In genomic region chr7:103865716-103866115, GRCm38 (mm10) we compare ENCODE assay signal across 18 mouse cellular contexts. TPM values are rescaled to one million over a fixed set of nuclear protein-coding genes. Genes with fewer than 3 reads are reported as not detected.
DNase-seq lines count a peak whose midpoint lies in the region; ATAC-seq and TF ChIP-seq lines count a peak whose summit lies in the region.
"Had no signal": no experiment of that assay in that cellular context is flagged by ENCODE, and none has a peak within 500 bp of the region (broad histone marks: within the 10 kb centered on the region; RNA-seq: fewer than 3 reads in every experiment).

No protein-coding gene starts in this region.

- no peak overlapping the region for H3K4me3 ChIP-seq in lung, embryonic 14.5 days (ENCODE audit: low read depth, low read length)
- peak overlapping the region; percentile 33 for H3K4me3 ChIP-seq in liver, embryonic 12.5 days
- H3K4me3 ChIP-seq in stomach, embryonic 15.5 days (replicated peaks): no peak overlapping the region
- no peak overlapping the region for H3K4me3 ChIP-seq in kidney, adult 2 months (ENCODE audit: insufficient read depth, low read depth, low read length)
- H3K4me3 ChIP-seq: limb, embryonic 12.5 days; midbrain, embryonic 15.5 days had no signal

- DNase-seq in lung, embryonic 14.5 days: no peak
- no peak for DNase-seq in lung, postnatal 36 days
- no peak for DNase-seq in cerebellum, postnatal 10 days
- no peak for DNase-seq in kidney, adult 2 months
- DNase-seq: cerebellum, adult 18-20 months; heart, postnatal 14 days; lung, postnatal 14 days; spleen, adult 18-20 months; thymus, adult 2 months had no signal

- no peak for TF ChIP-seq CTCF in lung, embryonic 14.5 days (IDR thresholded peaks at IDR 0.05; ENCODE audit: low read depth)
- TF ChIP-seq CTCF in kidney, adult 2 months (conservative IDR thresholded peaks at IDR 0.05; ENCODE audit: insufficient read depth, insufficient read length, low read depth, low read length): no peak

- no peak overlapping the region; the same call in 1 of the 2 replicates for H3K27ac ChIP-seq in lung, embryonic 14.5 days (ENCODE audit: low read depth)
- H3K27ac ChIP-seq in liver, embryonic 12.5 days: peak overlapping the region; percentile 98
- H3K27ac ChIP-seq in stomach, embryonic 15.5 days: no peak overlapping the region
- no peak overlapping the region for H3K27ac ChIP-seq in kidney, adult 2 months (ENCODE audit: insufficient read depth, low read depth, low read length)
- H3K27ac ChIP-seq: limb, embryonic 12.5 days; midbrain, embryonic 15.5 days had no signal

- no peak overlapping the region for H3K9ac ChIP-seq in lung, embryonic 14.5 days
- peak overlapping the region; percentile 74 for H3K9ac ChIP-seq in liver, embryonic 12.5 days
- H3K9ac ChIP-seq in stomach, embryonic 15.5 days: no peak overlapping the region
- H3K9ac ChIP-seq: limb, embryonic 12.5 days; midbrain, embryonic 15.5 days had no signal

- TF ChIP-seq POLR2A in kidney, adult 2 months (IDR thresholded peaks at IDR 0.05; ENCODE audit: low read depth, low read length): no peak

- no peaks in the 10 kb centered on the region for H3K36me3 ChIP-seq in lung, embryonic 14.5 days (ENCODE audit: insufficient read depth)
- H3K36me3 ChIP-seq in liver, embryonic 12.5 days: no peaks in the 10 kb centered on the region
- no peaks in the 10 kb centered on the region for H3K36me3 ChIP-seq in stomach, embryonic 15.5 days
- no peaks in the 10 kb centered on the region for H3K36me3 ChIP-seq in kidney, adult 2 months (ENCODE audit: control insufficient read depth, insufficient read depth, low read length)
- H3K36me3 ChIP-seq: limb, embryonic 12.5 days; midbrain, embryonic 15.5 days had no signal

- H3K4me1 ChIP-seq in lung, embryonic 14.5 days (ENCODE audit: insufficient read depth): no peaks in the 10 kb centered on the region
- H3K4me1 ChIP-seq in liver, embryonic 12.5 days: peaks cover 81% of the 10 kb centered on the region
- H3K4me1 ChIP-seq in stomach, embryonic 15.5 days: no peaks in the 10 kb centered on the region
- no peaks in the 10 kb centered on the region for H3K4me1 ChIP-seq in kidney, adult 2 months (ENCODE audit: control insufficient read depth, insufficient read depth, low read length)
- H3K4me1 ChIP-seq: limb, embryonic 12.5 days; midbrain, embryonic 15.5 days had no signal

- H3K4me2 ChIP-seq in lung, embryonic 14.5 days: no peak overlapping the region
- H3K4me2 ChIP-seq in liver, embryonic 12.5 days: peak overlapping the region; percentile 54
- H3K4me2 ChIP-seq in stomach, embryonic 15.5 days: no peak overlapping the region
- H3K4me2 ChIP-seq: limb, embryonic 12.5 days; midbrain, embryonic 15.5 days had no signal

- peak; percentile 47; the same call in 1 of the 2 replicates for ATAC-seq in lung, embryonic 14.5 days (ENCODE audit: insufficient read depth)
- ATAC-seq in common myeloid progenitor, adult 5-6 weeks (replicated peaks; ENCODE audit: low read depth, poor library complexity, severe bottlenecking): peak; percentile 20; the same call in 1 of the 2 replicates
- peak; percentile 93 for ATAC-seq in liver, embryonic 12.5 days
- ATAC-seq in stomach, embryonic 15.5 days (ENCODE audit: insufficient read depth, low FRiP score, low read depth): peak; percentile 94
- ATAC-seq: midbrain, embryonic 15.5 days; Patski had no signal

- no peaks in the 10 kb centered on the region for H3K9me3 ChIP-seq in lung, embryonic 14.5 days (ENCODE audit: low read depth, low read length)
- H3K9me3 ChIP-seq in liver, embryonic 12.5 days (replicated peaks): no peaks in the 10 kb centered on the region
- H3K9me3 ChIP-seq in stomach, embryonic 15.5 days: no peaks in the 10 kb centered on the region
- H3K9me3 ChIP-seq: limb, embryonic 12.5 days; midbrain, embryonic 15.5 days had no signal

- no peaks in the 10 kb centered on the region for H3K27me3 ChIP-seq in lung, embryonic 14.5 days (ENCODE audit: insufficient read depth, low read length)
- H3K27me3 ChIP-seq in liver, embryonic 12.5 days (replicated peaks): no peaks in the 10 kb centered on the region
- no peaks in the 10 kb centered on the region for H3K27me3 ChIP-seq in stomach, embryonic 15.5 days (replicated peaks)
- H3K27me3 ChIP-seq in kidney, adult 2 months (replicated peaks; ENCODE audit: control insufficient read depth, insufficient read depth, low read length): no peaks in the 10 kb centered on the region
- H3K27me3 ChIP-seq: limb, embryonic 12.5 days; midbrain, embryonic 15.5 days; Patski had no signal

RNA-seq across cellular contexts. Expression of gene Hbb-y, which starts 12.7 kb away (rescaled TPM):
- 1,485 and 1,968 TPM in 2 replicates for polyA plus RNA-seq in lung, embryonic 14.5 days (2014; fragmentation: Nextera tagmentation; extraction: Ambion mirVana)
- total RNA-seq in common myeloid progenitor, adult 5-6 weeks (2017): 2.9 TPM in 1 of 2 replicates, not detected in the other
- polyA plus RNA-seq in liver, embryonic 12.5 days (2016; fragmentation: Nextera tagmentation; extraction: Ambion mirVana): 9,927 and 10,875 TPM in 2 replicates
- polyA plus RNA-seq in stomach, embryonic 15.5 days (2015; fragmentation: Nextera tagmentation; extraction: Ambion mirVana): 247 and 357 TPM in 2 replicates
- polyA plus RNA-seq in kidney, adult 2 months (2012; rRNA removed): not detected in 2 replicates
- total RNA-seq: gastrocnemius, postnatal 4 days; heart, postnatal 14 days had no signal
- polyA plus RNA-seq: Patski had no signal

RNA-seq across cellular contexts. Expression of gene Olfr66, which starts 20.3 kb away (rescaled TPM):
- polyA plus RNA-seq in lung, embryonic 14.5 days (2014; fragmentation: Nextera tagmentation; extraction: Ambion mirVana): not detected in 2 replicates
- not detected in 2 replicates for total RNA-seq in common myeloid progenitor, adult 5-6 weeks (2017)
- not detected in 2 replicates for polyA plus RNA-seq in liver, embryonic 12.5 days (2016; fragmentation: Nextera tagmentation; extraction: Ambion mirVana)
- polyA plus RNA-seq in stomach, embryonic 15.5 days (2015; fragmentation: Nextera tagmentation; extraction: Ambion mirVana): not detected in 2 replicates
- polyA plus RNA-seq in kidney, adult 2 months (2012; rRNA removed): not detected in 2 replicates
- total RNA-seq: gastrocnemius, postnatal 4 days; heart, postnatal 14 days had no signal
- polyA plus RNA-seq: frontal cortex, adult 2 months; limb, embryonic 12.5 days; midbrain, embryonic 15.5 days; neural tube, embryonic 11.5 days; Patski; thymus, adult 2 months had no signal

RNA-seq across cellular contexts. Expression of gene Hbb-bh1, which starts 22.8 kb away (rescaled TPM):
- polyA plus RNA-seq in lung, embryonic 14.5 days (2014; fragmentation: Nextera tagmentation; extraction: Ambion mirVana): 9.2 and 18.0 TPM in 2 replicates
- not detected in 2 replicates for total RNA-seq in common myeloid progenitor, adult 5-6 weeks (2017)
- 1,392 and 1,481 TPM in 2 replicates for polyA plus RNA-seq in liver, embryonic 12.5 days (2016; fragmentation: Nextera tagmentation; extraction: Ambion mirVana)
- 4.5 and 5.1 TPM in 2 replicates for polyA plus RNA-seq in stomach, embryonic 15.5 days (2015; fragmentation: Nextera tagmentation; extraction: Ambion mirVana)
- not detected in 2 replicates for polyA plus RNA-seq in kidney, adult 2 months (2012; rRNA removed)
- total RNA-seq: gastrocnemius, postnatal 4 days; heart, postnatal 14 days had no signal
- polyA plus RNA-seq: Patski had no signal

RNA-seq across cellular contexts. Expression of gene Hbb-bh2, which starts 25.4 kb away (rescaled TPM):
- not detected in 2 replicates for polyA plus RNA-seq in lung, embryonic 14.5 days (2014; fragmentation: Nextera tagmentation; extraction: Ambion mirVana)
- not detected in 2 replicates for total RNA-seq in common myeloid progenitor, adult 5-6 weeks (2017)
- 0.72 and 1.2 TPM in 2 replicates for polyA plus RNA-seq in liver, embryonic 12.5 days (2016; fragmentation: Nextera tagmentation; extraction: Ambion mirVana)
- not detected in 2 replicates for polyA plus RNA-seq in stomach, embryonic 15.5 days (2015; fragmentation: Nextera tagmentation; extraction: Ambion mirVana)
- polyA plus RNA-seq in kidney, adult 2 months (2012; rRNA removed): not detected in 2 replicates
- total RNA-seq: gastrocnemius, postnatal 4 days; heart, postnatal 14 days had no signal
- polyA plus RNA-seq: frontal cortex, adult 2 months; limb, embryonic 12.5 days; midbrain, embryonic 15.5 days; neural tube, embryonic 11.5 days; Patski; thymus, adult 2 months had no signal

RNA-seq across cellular contexts. Expression of gene Olfr64, which starts 28.6 kb away (rescaled TPM):
- not detected in 2 replicates for polyA plus RNA-seq in lung, embryonic 14.5 days (2014; fragmentation: Nextera tagmentation; extraction: Ambion mirVana)
- not detected in 2 replicates for total RNA-seq in common myeloid progenitor, adult 5-6 weeks (2017)
- polyA plus RNA-seq in liver, embryonic 12.5 days (2016; fragmentation: Nextera tagmentation; extraction: Ambion mirVana): not detected in 2 replicates
- polyA plus RNA-seq in stomach, embryonic 15.5 days (2015; fragmentation: Nextera tagmentation; extraction: Ambion mirVana): not detected in 2 replicates
- not detected in 2 replicates for polyA plus RNA-seq in kidney, adult 2 months (2012; rRNA removed)
- total RNA-seq: gastrocnemius, postnatal 4 days; heart, postnatal 14 days had no signal
- polyA plus RNA-seq: frontal cortex, adult 2 months; limb, embryonic 12.5 days; midbrain, embryonic 15.5 days; neural tube, embryonic 11.5 days; Patski; thymus, adult 2 months had no signal

Comparison
In these comparisons a context has a peak if more than half of its experiments do, and no peak if none do; other contexts are left out.
1. ATAC-seq: peak in every context shown above with its lines; median percentile 94 in stomach, embryonic 15.5 days; 93 in liver, embryonic 12.5 days; 47 in lung, embryonic 14.5 days; 20 in common myeloid progenitor, adult 5-6 weeks.
2. RNA of gene Hbb-y, which starts 12.7 kb away (polyA plus RNA-seq): 9,927 to 10,875 TPM in liver, embryonic 12.5 days, 1,485 to 1,968 TPM in lung, embryonic 14.5 days and 247 to 357 TPM in stomach, embryonic 15.5 days; not detected in kidney, adult 2 months; every median in the first group is over 100 times any median in the second.
3. RNA of gene Hbb-bh1, which starts 22.8 kb away (polyA plus RNA-seq): 1,392 to 1,481 TPM in liver, embryonic 12.5 days; 9.2 to 18.0 TPM in lung, embryonic 14.5 days, 4.5 to 5.1 TPM in stomach, embryonic 15.5 days and not detected in kidney, adult 2 months; every median in the first group is over 10 times any median in the second.